Mouse (Mus musculus) right cerebral cortex, postnatal 4 days (tissue): Measurements from ENCODE around the gene Tmprss12.
A peak's percentile ranks its signal among the peaks of the same experiment; 100 is the strongest.
"Not testable (repeated sequence)": the region's sequence is repeated elsewhere in the genome, so short reads cannot be mapped to it uniquely, and the experiment has no call there.

ENCODE experiments used
- DNase-seq: peaks from one replicate; pipeline ENCODE4 v3.0.0-alpha.2; 2022

Tmprss12 gene

GRCm38 (mm10) chr15:100274790-100275559 is 5.7 kb upstream of the Tmprss12 start:
- DNase-seq, result no peak

GRCm38 (mm10) chr15:100276403-100276802 is 4.2 kb upstream of the Tmprss12 start:
- no peak for DNase-seq

GRCm38 (mm10) chr15:100277586-100277985 is 3.1 kb upstream of the Tmprss12 start:
- DNase-seq, result no peak

GRCm38 (mm10) chr15:100288980-100289379 is 8.3 kb downstream of the Tmprss12 start:
- DNase-seq, result no peak

GRCm38 (mm10) chr15:100290858-100291257 is 10.2 kb downstream of the Tmprss12 start:
- DNase-seq, result no peak

- no peak for DNase-seq
Measured at GRCm38 (mm10) chr15:100292326-100292725, 11.7 kb downstream of the Tmprss12 start.

- DNase-seq, result no peak
Measured at GRCm38 (mm10) chr15:100297856-100298255, 17.2 kb downstream of the Tmprss12 start.

GRCm38 (mm10) chr15:100300499-100300898 is 19.9 kb downstream of the Tmprss12 start:
- DNase-seq, result no peak

GRCm38 (mm10) chr15:100301556-100301955 is 20.9 kb downstream of the Tmprss12 start:
- DNase-seq, result no peak

GRCm38 (mm10) chr15:100303428-100304018 is 22.9 kb downstream of the Tmprss12 start:
- no peak for DNase-seq

- DNase-seq, result peak; percentile 85
Measured at GRCm38 (mm10) chr15:100304019-100304991, 23.7 kb downstream of the Tmprss12 start, which contains the start of gene Mettl7a1. Gene Mettl7a1, plus strand, starts transcription at chr15:100304140.

- no peak for DNase-seq
Measured at GRCm38 (mm10) chr15:100306201-100306600, 25.6 kb downstream of the Tmprss12 start.

- not testable (repeated sequence) for DNase-seq
Measured at GRCm38 (mm10) chr15:100307438-100308096, 26.9 kb downstream of the Tmprss12 start.

- DNase-seq, result no peak
Measured at GRCm38 (mm10) chr15:100312346-100312745, 31.7 kb downstream of the Tmprss12 start.

GRCm38 (mm10) chr15:100314448-100315145 is 34.0 kb downstream of the Tmprss12 start:
- DNase-seq, result no peak

- DNase-seq, result not testable (repeated sequence)
Measured at GRCm38 (mm10) chr15:100318014-100318671, 37.5 kb downstream of the Tmprss12 start.

GRCm38 (mm10) chr15:100319884-100320283 is 39.2 kb downstream of the Tmprss12 start:
- DNase-seq, result no peak

- no peak for DNase-seq
Measured at GRCm38 (mm10) chr15:100320295-100320905, 39.8 kb downstream of the Tmprss12 start.

- DNase-seq, result no peak
Measured at GRCm38 (mm10) chr15:100321134-100321533, 40.5 kb downstream of the Tmprss12 start.

GRCm38 (mm10) chr15:100324021-100324591 is 43.5 kb downstream of the Tmprss12 start:
- DNase-seq, result peak; percentile 14
